Mouse (Mus musculus): ENCODE measurements around the gene Gzmk.

DNA sequence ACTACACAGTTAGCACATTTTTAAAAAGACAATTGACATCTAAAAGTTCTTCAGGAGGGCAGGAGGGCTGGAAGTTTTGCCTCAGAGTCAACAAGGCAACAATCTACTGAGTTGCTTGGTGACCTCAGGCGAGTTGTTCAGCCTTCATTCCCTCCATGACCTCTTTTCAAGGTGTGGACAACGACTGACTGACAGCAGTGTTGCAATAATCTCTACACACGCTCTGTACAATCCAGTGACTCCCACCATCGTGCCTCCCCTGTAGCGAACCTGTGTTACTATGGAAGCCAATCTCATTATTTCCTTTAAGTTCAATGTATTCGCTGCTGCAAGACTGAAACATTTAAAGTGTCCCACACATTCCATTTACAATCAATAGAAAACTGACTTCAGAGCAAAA lies 3.9 kb downstream of the Gzmk start:
- TF ChIP-seq POLR2A (IDR thresholded peaks at IDR 0.05; ENCODE audit: insufficient read depth, low read length) = no peak
- TF ChIP-seq CTCF (IDR thresholded peaks at IDR 0.05; ENCODE audit: low read depth, low read length) = no peak
- no peak for TF ChIP-seq EP300 (IDR thresholded peaks at IDR 0.05; ENCODE audit: insufficient read depth, low read depth, low read length)
